Mouse (Mus musculus): ENCODE data around the gene Batf. TPM values are rescaled to one million over a fixed set of nuclear protein-coding genes. Genes with fewer than 3 reads are reported as not detected.
"Not testable (repeated sequence)": the region's sequence is repeated elsewhere in the genome, so short reads cannot be mapped to it uniquely, and the experiment has no call there.

Batf gene
- polyA plus RNA-seq, 1 experiment: 11.7 TPM

DNA sequence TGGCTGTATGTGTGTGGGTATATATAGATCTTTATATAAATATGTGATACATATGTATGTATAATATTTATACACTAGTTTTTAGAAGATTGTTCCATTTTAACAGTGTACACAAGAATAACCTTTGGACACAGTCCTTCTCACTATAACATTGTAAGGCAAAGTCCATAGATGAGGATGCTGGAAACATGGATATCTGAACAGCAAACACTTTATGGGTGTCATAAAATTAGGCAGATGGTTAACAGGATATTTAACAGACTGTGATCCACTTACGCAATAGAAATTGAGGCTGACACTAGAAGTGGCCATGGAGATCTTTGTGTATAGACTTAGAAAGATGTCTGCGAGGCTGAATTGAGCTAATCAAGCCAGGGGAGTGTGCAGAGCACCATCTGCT lies 9.3 kb downstream of the Batf start:
- Histone ChIP-seq H3K27ac (ENCODE audit: control insufficient read depth, insufficient read depth, low read depth, low read length, poor library complexity) (no peak overlapping the region), H3K4me1 (ENCODE audit: control insufficient read depth, insufficient read depth, low read length) (no peaks in the 10 kb centered on the region; the same call in none of the 2 replicates), H3K4me3 (replicated peaks; ENCODE audit: control insufficient read depth, low read depth, low read length) (no peak overlapping the region)
- 79% methylated on average over 2 of the region's 2 CpGs for WGBS
- TF ChIP-seq CTCF (IDR thresholded peaks at IDR 0.05; ENCODE audit: control insufficient read depth, insufficient read depth, low read length) (no peak), POLR2A (IDR thresholded peaks at IDR 0.05; ENCODE audit: borderline replicate concordance, control insufficient read depth, low read depth, low read length) (no peak)

GRCm38 (mm10) chr12:85696436-85696835 lies 10.0 kb downstream of the Batf start:
- H3K4me3 ChIP-seq (replicated peaks; ENCODE audit: control insufficient read depth, low read depth, low read length): no peak overlapping the region
- WGBS: 76% methylated on average over 5 of the region's 5 CpGs
- no peak overlapping the region for H3K27ac ChIP-seq (ENCODE audit: control insufficient read depth, insufficient read depth, low read depth, low read length, poor library complexity)
- no peak for TF ChIP-seq CTCF (IDR thresholded peaks at IDR 0.05; ENCODE audit: control insufficient read depth, insufficient read depth, low read length)
- no peak for TF ChIP-seq POLR2A (IDR thresholded peaks at IDR 0.05; ENCODE audit: borderline replicate concordance, control insufficient read depth, low read depth, low read length)
- H3K4me1 ChIP-seq (ENCODE audit: control insufficient read depth, insufficient read depth, low read length): no peaks in the 10 kb centered on the region; the same call in none of the 2 replicates

DNA sequence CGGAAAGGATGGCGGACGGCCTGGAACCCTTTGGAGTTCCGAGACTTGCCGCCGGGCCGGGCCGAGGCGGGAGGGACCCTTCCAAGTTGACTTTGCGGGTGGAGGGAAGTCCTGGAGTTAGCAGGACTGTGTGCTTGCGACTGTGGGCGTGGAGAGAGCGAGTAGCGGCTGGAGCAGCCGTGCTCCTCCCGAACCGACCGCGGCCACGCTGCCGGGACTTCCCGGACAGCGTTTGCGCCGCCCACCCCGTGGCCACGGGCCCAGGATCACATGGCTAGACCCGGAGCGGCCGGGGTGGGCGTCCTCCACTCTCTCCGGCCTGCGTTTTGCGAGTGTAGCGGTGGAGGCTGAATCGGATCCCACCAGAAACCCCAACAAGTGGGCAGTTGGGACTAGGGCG lies 11.7 kb downstream of the Batf start:
- not testable (repeated sequence) for H3K4me1 ChIP-seq (ENCODE audit: control insufficient read depth, insufficient read depth, low read length); H3K27ac ChIP-seq (ENCODE audit: control insufficient read depth, insufficient read depth, low read depth, low read length, poor library complexity); H3K4me3 ChIP-seq (replicated peaks; ENCODE audit: control insufficient read depth, low read depth, low read length)
- WGBS: 25% methylated on average over 12 of the region's 37 CpGs

DNA sequence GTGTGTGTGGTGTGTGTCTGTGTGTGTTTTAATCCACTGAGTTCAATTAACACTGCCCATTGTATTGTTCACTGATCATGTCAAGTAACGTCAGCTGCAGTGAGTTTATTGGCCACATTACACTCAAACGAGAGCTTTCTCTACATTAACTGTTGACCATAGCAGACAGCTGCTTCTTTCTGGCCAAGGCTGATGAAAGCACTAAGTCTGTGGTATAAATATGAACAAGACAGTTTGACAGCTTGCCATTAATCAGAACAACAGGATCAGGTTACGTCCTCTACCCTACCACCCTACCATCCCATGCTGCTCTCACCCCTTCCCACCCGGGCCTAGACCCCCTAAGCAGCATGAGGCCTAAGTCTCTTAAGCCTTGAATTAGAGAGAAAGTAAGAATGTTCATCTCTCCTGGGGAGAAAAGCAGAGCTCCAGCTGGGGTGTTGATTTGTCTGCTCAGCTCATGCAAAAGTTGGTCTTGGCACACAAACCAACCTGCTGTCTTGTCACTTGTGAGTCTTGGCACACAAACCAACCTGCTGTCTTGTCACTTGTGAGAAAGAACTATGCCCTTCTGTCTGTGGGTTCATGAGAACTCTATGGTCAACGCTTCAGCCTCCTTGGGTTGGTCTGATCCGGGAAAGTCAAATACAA lies 13.8 kb downstream of the Batf start:
- no peak for TF ChIP-seq POLR2A (IDR thresholded peaks at IDR 0.05; ENCODE audit: borderline replicate concordance, control insufficient read depth, low read depth, low read length)
- no peak for TF ChIP-seq CTCF (IDR thresholded peaks at IDR 0.05; ENCODE audit: control insufficient read depth, insufficient read depth, low read length)
- no peak overlapping the region for H3K4me3 ChIP-seq (replicated peaks; ENCODE audit: control insufficient read depth, low read depth, low read length)
- WGBS: 82% methylated on average over 6 of the region's 6 CpGs
- no peak overlapping the region for H3K27ac ChIP-seq (ENCODE audit: control insufficient read depth, insufficient read depth, low read depth, low read length, poor library complexity)
- H3K4me1 ChIP-seq (ENCODE audit: control insufficient read depth, insufficient read depth, low read length): peaks cover 2% of the 10 kb centered on the region; the same call in 1 of the 2 replicates

DNA sequence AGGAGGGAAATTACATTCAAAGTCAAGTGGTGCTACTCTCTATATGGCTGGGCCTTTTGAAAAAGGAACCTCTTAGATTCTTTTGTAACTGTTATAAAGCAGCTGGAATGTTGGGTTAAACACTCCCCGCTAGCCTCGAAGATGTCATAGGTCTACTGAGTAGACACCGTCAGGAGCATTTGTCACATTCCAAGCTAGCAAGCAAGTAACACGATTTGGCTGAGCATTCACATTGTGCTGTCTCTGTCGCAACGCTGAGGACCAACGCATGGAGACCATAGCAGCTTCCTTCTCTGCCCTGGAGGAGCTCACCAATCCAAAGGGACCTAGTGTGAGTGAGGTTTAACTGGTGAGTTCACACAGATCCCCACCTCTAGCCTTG lies 14.4 kb downstream of the Batf start:
- Histone ChIP-seq H3K4me1 (ENCODE audit: control insufficient read depth, insufficient read depth, low read length) (peaks cover 2% of the 10 kb centered on the region; the same call in 1 of the 2 replicates), H3K27ac (ENCODE audit: control insufficient read depth, insufficient read depth, low read depth, low read length, poor library complexity) (no peak overlapping the region), H3K4me3 (replicated peaks; ENCODE audit: control insufficient read depth, low read depth, low read length) (no peak overlapping the region)
- TF ChIP-seq CTCF (IDR thresholded peaks at IDR 0.05; ENCODE audit: control insufficient read depth, insufficient read depth, low read length): no peak
- 69% methylated on average over 7 of the region's 7 CpGs for WGBS

- TF ChIP-seq POLR2A (IDR thresholded peaks at IDR 0.05; ENCODE audit: borderline replicate concordance, control insufficient read depth, low read depth, low read length) (no peak), CTCF (IDR thresholded peaks at IDR 0.05; ENCODE audit: control insufficient read depth, insufficient read depth, low read length) (no peak)
- no peak overlapping the region for H3K4me3 ChIP-seq (replicated peaks; ENCODE audit: control insufficient read depth, low read depth, low read length)
- peaks cover 2% of the 10 kb centered on the region; the same call in 1 of the 2 replicates for H3K4me1 ChIP-seq (ENCODE audit: control insufficient read depth, insufficient read depth, low read length)
- WGBS: 81% methylated on average over 15 of the region's 15 CpGs
- no peak overlapping the region for H3K27ac ChIP-seq (ENCODE audit: control insufficient read depth, insufficient read depth, low read depth, low read length, poor library complexity)
These were observed 15.9 kb downstream of the Batf start for GRCm38 (mm10) chr12:85702166-85703055.

DNA sequence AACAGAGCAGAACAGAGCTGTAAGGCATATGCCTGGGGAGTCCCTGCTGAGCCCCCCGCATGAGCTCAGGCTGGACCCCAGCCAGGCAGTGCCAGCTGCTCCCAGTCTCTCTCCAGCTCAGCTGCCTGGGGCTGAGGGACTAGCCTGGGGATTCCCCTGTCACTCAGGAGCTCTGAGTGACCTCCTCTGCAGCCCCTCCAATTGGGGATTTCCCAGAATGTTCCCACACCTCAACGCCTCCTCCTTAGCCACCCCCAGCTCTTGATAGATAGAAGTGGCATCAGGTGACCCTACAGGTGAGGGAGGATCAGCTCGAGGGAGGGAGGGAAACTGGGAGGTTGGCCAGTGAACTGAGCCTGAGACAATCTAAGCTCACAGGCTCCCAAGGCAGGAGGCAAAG lies 17.0 kb downstream of the Batf start:
- H3K27ac ChIP-seq (ENCODE audit: control insufficient read depth, insufficient read depth, low read depth, low read length, poor library complexity): no peak overlapping the region
- no peak for TF ChIP-seq POLR2A (IDR thresholded peaks at IDR 0.05; ENCODE audit: borderline replicate concordance, control insufficient read depth, low read depth, low read length)
- no peak for TF ChIP-seq CTCF (IDR thresholded peaks at IDR 0.05; ENCODE audit: control insufficient read depth, insufficient read depth, low read length)
- no peak overlapping the region for H3K4me3 ChIP-seq (replicated peaks; ENCODE audit: control insufficient read depth, low read depth, low read length)
- 76% methylated on average over 3 of the region's 3 CpGs for WGBS
- peaks cover 2% of the 10 kb centered on the region; the same call in 1 of the 2 replicates for H3K4me1 ChIP-seq (ENCODE audit: control insufficient read depth, insufficient read depth, low read length)

- 28% methylated on average over 7 of the region's 7 CpGs for WGBS
- no peak overlapping the region for H3K4me3 ChIP-seq (replicated peaks; ENCODE audit: control insufficient read depth, low read depth, low read length)
- H3K4me1 ChIP-seq (ENCODE audit: control insufficient read depth, insufficient read depth, low read length): peaks cover 2% of the 10 kb centered on the region; the same call in 1 of the 2 replicates
- H3K27ac ChIP-seq (ENCODE audit: control insufficient read depth, insufficient read depth, low read depth, low read length, poor library complexity): peak overlapping the region; percentile 84
- TF ChIP-seq CTCF (IDR thresholded peaks at IDR 0.05; ENCODE audit: control insufficient read depth, insufficient read depth, low read length) (no peak), POLR2A (IDR thresholded peaks at IDR 0.05; ENCODE audit: borderline replicate concordance, control insufficient read depth, low read depth, low read length) (no peak)
These were observed 18.1 kb downstream of the Batf start for GRCm38 (mm10) chr12:85704566-85704965.

Measured in bone marrow, adult 2 months (tissue).